Mouse (Mus musculus) T-helper 17 cell (primary cell): ENCODE measurements around the gene Eps8l2.
"Not testable (repeated sequence)": the region's sequence is repeated elsewhere in the genome, so short reads cannot be mapped to it uniquely, and the experiment has no call there.

ENCODE experiments used
- in situ Hi-C, 2 experiments: fragments of 300-600 bp; cut with MboI, MseI; formaldehyde crosslinking; loops; 1 replicate in 1 of 2; 2 replicates in 1 of 2; pipeline ENCODE4 v1.15.1; 2025; ENCODE audit warnings: high pct_unique_total_duplicates in 2 of 2

Eps8l2 gene

DNA sequence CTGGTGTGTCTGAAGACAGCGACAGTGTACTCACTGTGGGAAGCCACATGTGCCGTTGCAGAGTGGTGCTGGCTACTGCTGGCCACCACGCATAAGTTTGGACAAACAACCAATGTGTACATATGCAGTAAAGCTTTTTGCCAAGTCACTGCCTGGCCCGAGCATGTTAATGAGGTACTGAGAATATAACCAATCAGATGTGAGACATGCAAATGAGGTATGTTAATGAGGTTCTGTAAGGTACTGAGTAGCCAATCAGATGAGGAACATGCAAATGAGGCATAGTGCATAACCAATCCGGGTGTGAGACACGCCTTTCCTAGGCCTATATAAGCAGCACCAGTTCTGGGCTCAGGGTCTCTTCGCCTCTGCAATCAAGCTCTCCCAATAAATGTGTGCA, 69.0 kb downstream of the Eps8l2 start:
- in situ Hi-C loops: not testable (repeated sequence)

GRCm38 (mm10) chr7:141408833-141409232, 70.2 kb downstream of the Eps8l2 start:
- in situ Hi-C loops: no loop called here

DNA sequence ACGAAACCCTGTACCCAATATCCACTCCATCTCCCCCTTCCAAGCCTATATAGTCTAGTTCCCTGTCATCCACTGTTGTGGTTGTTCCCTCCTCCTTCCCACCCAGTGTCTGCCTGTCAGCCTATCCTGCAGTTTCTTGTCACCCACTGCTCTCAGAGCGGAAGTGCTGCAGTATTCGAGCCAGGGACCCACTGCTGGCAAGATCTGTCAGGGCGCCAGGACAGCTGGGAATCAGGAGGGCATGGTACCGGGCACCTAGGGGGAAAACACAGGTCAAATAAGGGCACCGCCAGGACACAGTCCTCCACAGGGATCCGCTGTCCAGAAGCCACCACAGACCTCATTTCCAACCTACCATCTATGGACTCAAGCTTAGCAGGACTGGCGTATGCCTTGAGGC, 72.0 kb downstream of the Eps8l2 start:
- in situ Hi-C loops: loop anchor here in 1 of 2 experiments (5.0 kb wide), 1 partner anchor 47 kb away; the partner anchor contains the start of gene Pnpla2

DNA sequence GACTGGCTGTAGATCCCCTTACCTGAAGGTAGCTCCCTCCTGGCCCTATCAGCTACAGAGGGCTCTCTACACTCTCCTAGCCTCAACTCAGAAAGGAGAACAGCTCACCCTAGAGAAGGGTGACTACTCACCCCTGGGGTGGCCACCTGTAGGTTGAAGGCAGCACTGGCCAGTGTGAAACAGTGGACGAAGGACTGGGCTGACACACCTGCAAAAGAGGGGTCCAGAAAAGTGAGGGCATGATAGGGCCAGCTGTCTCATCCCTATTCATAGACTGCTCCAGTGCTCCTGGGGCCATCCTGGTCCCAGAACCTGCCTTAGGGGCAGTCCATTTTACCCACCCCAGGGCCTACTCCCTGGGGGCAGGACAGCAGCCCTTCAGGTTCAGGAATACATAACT, 73.0 kb downstream of the Eps8l2 start:
- in situ Hi-C loops: loop anchor here in 1 of 2 experiments (5.0 kb wide), 1 partner anchor 46 kb away; the partner anchor contains the start of gene Pnpla2
